Mouse (Mus musculus): ENCODE data around the gene Emc1. TPM values are rescaled to one million over a fixed set of nuclear protein-coding genes. Genes with fewer than 3 reads are reported as not detected.

Emc1 gene
- polyA plus RNA-seq, 2 experiments: 5.3 to 10.6 TPM

GRCm38 (mm10) chr4:139389557-139389956 is 37.2 kb downstream of the Emc1 start:
- peaks cover 0 to 8% of the 10 kb centered on the region in 2 experiments for H3K4me1 ChIP-seq (replicated peaks; ENCODE audit: control insufficient read depth in 2 of 2, insufficient read depth in 2 of 2, low read length in 1 of 2)
- ATAC-seq (ENCODE audit: insufficient read depth): no peak
- no peaks in the 10 kb centered on the region for H3K9me3 ChIP-seq (ENCODE audit: control insufficient read depth, low read length)
- H3K4me2 ChIP-seq (ENCODE audit: low read depth): no peak overlapping the region
- H3K27me3 ChIP-seq (ENCODE audit: control insufficient read depth, insufficient read depth, low read length): no peaks in the 10 kb centered on the region
- TF ChIP-seq EP300 (IDR thresholded peaks at IDR 0.05; ENCODE audit: low read depth): no peak
- no peak for TF ChIP-seq CTCF (IDR thresholded peaks at IDR 0.05; ENCODE audit: low read depth)
- no peak overlapping the region for H3K27ac ChIP-seq
- H3K4me3 ChIP-seq (ENCODE audit: insufficient read depth in 1 of 2, low read depth in 2 of 2, low read length in 2 of 2): no peak overlapping the region
- WGBS (ENCODE audit: insufficient replicate concordance): 88% methylated on average over 4 of the region's 4 CpGs
- H3K36me3 ChIP-seq (replicated peaks; ENCODE audit: control insufficient read depth, insufficient read depth, low read depth): peaks cover 46% of the 10 kb centered on the region
- DNase-seq (ENCODE audit: low read depth in 3 of 3, low spot score in 3 of 3): no peak
- no peak overlapping the region for H3K9ac ChIP-seq (replicated peaks)

- Histone ChIP-seq H3K9me3 (ENCODE audit: control insufficient read depth, low read length) (no peaks in the 10 kb centered on the region), H3K9ac (replicated peaks) (no peak overlapping the region), H3K4me2 (ENCODE audit: low read depth) (no peak overlapping the region), H3K27ac (no peak overlapping the region), H3K27me3 (ENCODE audit: control insufficient read depth, insufficient read depth, low read length) (no peaks in the 10 kb centered on the region), H3K4me1 (replicated peaks; ENCODE audit: control insufficient read depth in 2 of 2, insufficient read depth in 2 of 2, low read length in 1 of 2) (peaks cover 0 to 3% of the 10 kb centered on the region in 2 experiments; a peak in 1 of 4 replicates), H3K4me3 (ENCODE audit: insufficient read depth in 1 of 2, low read depth in 2 of 2, low read length in 2 of 2) (no peak overlapping the region), H3K36me3 (replicated peaks; ENCODE audit: control insufficient read depth, insufficient read depth, low read depth) (peaks cover 87% of the 10 kb centered on the region)
- TF ChIP-seq CTCF (IDR thresholded peaks at IDR 0.05; ENCODE audit: low read depth) (no peak), EP300 (IDR thresholded peaks at IDR 0.05; ENCODE audit: low read depth) (no peak)
- DNase-seq (ENCODE audit: low read depth in 3 of 3, low spot score in 3 of 3) (no peak), ATAC-seq (ENCODE audit: insufficient read depth) (0 out of 2 replicates have a peak, but pooled peaks have one; percentile 36)
- 42% methylated on average over 2 of the region's 2 CpGs for WGBS (ENCODE audit: insufficient replicate concordance)
These were observed 43.0 kb downstream of the Emc1 start for GRCm38 (mm10) chr4:139395431-139395830.

GRCm38 (mm10) chr4:139400487-139400886 is 48.1 kb downstream of the Emc1 start:
- Histone ChIP-seq H3K4me1 (replicated peaks; ENCODE audit: control insufficient read depth in 2 of 2, insufficient read depth in 2 of 2, low read length in 1 of 2) (no peaks in the 10 kb centered on the region; a peak in 1 of 4 replicates), H3K27me3 (ENCODE audit: control insufficient read depth, insufficient read depth, low read length) (no peaks in the 10 kb centered on the region), H3K4me2 (ENCODE audit: low read depth) (no peak overlapping the region), H3K4me3 (ENCODE audit: insufficient read depth in 1 of 2, low read depth in 2 of 2, low read length in 2 of 2) (no peak overlapping the region), H3K27ac (no peak overlapping the region), H3K9me3 (ENCODE audit: control insufficient read depth, low read length) (no peaks in the 10 kb centered on the region), H3K36me3 (replicated peaks; ENCODE audit: control insufficient read depth, insufficient read depth, low read depth) (peaks cover 91% of the 10 kb centered on the region), H3K9ac (replicated peaks) (no peak overlapping the region)
- DNase-seq (ENCODE audit: low read depth in 3 of 3, low spot score in 3 of 3) (no peak), ATAC-seq (ENCODE audit: insufficient read depth) (peak; percentile 35; the same call in 1 of the 2 replicates)
- WGBS (ENCODE audit: insufficient replicate concordance): 86% methylated on average over 5 of the region's 5 CpGs
- no peak for TF ChIP-seq EP300 (IDR thresholded peaks at IDR 0.05; ENCODE audit: low read depth)
- no peak for TF ChIP-seq CTCF (IDR thresholded peaks at IDR 0.05; ENCODE audit: low read depth)

GRCm38 (mm10) chr4:139403214-139403613 is 50.8 kb downstream of the Emc1 start:
- Histone ChIP-seq H3K4me3 (ENCODE audit: insufficient read depth in 1 of 2, low read depth in 2 of 2, low read length in 2 of 2) (no peak overlapping the region), H3K4me2 (ENCODE audit: low read depth) (no peak overlapping the region), H3K9ac (replicated peaks) (no peak overlapping the region), H3K27ac (no peak overlapping the region), H3K36me3 (replicated peaks; ENCODE audit: control insufficient read depth, insufficient read depth, low read depth) (peaks cover 94% of the 10 kb centered on the region), H3K9me3 (ENCODE audit: control insufficient read depth, low read length) (no peaks in the 10 kb centered on the region), H3K27me3 (ENCODE audit: control insufficient read depth, insufficient read depth, low read length) (no peaks in the 10 kb centered on the region), H3K4me1 (replicated peaks; ENCODE audit: control insufficient read depth in 2 of 2, insufficient read depth in 2 of 2, low read length in 1 of 2) (no peaks in the 10 kb centered on the region; a peak in 1 of 4 replicates)
- WGBS (ENCODE audit: insufficient replicate concordance): 82% methylated on average over 14 of the region's 14 CpGs
- DNase-seq (ENCODE audit: low read depth in 3 of 3, low spot score in 3 of 3) (no peak), ATAC-seq (ENCODE audit: insufficient read depth) (no peak)
- TF ChIP-seq EP300 (IDR thresholded peaks at IDR 0.05; ENCODE audit: low read depth): no peak
- TF ChIP-seq CTCF (IDR thresholded peaks at IDR 0.05; ENCODE audit: low read depth): peak; percentile 32; the same call in 1 of the 2 replicates

GRCm38 (mm10) chr4:139411351-139411750 is 59.0 kb downstream of the Emc1 start:
- H3K27me3 ChIP-seq (ENCODE audit: control insufficient read depth, insufficient read depth, low read length): no peaks in the 10 kb centered on the region
- no peak overlapping the region for H3K4me2 ChIP-seq (ENCODE audit: low read depth)
- H3K27ac ChIP-seq: no peak overlapping the region
- H3K9me3 ChIP-seq (ENCODE audit: control insufficient read depth, low read length): no peaks in the 10 kb centered on the region
- H3K4me1 ChIP-seq (replicated peaks; ENCODE audit: control insufficient read depth in 2 of 2, insufficient read depth in 2 of 2, low read length in 1 of 2): no peaks in the 10 kb centered on the region
- H3K4me3 ChIP-seq (ENCODE audit: insufficient read depth in 1 of 2, low read depth in 2 of 2, low read length in 2 of 2): no peak overlapping the region
- ATAC-seq (ENCODE audit: insufficient read depth) (no peak), DNase-seq (ENCODE audit: low read depth in 3 of 3, low spot score in 3 of 3) (no peak)
- TF ChIP-seq EP300 (IDR thresholded peaks at IDR 0.05; ENCODE audit: low read depth) (no peak), CTCF (IDR thresholded peaks at IDR 0.05; ENCODE audit: low read depth) (no peak)
- 81% methylated on average over 3 of the region's 3 CpGs for WGBS (ENCODE audit: insufficient replicate concordance)
- H3K9ac ChIP-seq (replicated peaks): no peak overlapping the region
- H3K36me3 ChIP-seq (replicated peaks; ENCODE audit: control insufficient read depth, insufficient read depth, low read depth): peaks cover 97% of the 10 kb centered on the region
